Mouse (Mus musculus) spleen, adult 2 months (tissue): Measurements from ENCODE around the gene Ptprc. TPM values are rescaled to one million over a fixed set of nuclear protein-coding genes. Genes with fewer than 3 reads are reported as not detected.
A peak's percentile ranks its signal among the peaks of the same experiment; 100 is the strongest.

ENCODE experiments used
- DNase-seq, 2 experiments: peaks; one replicate each; pipeline versions ENCODE4 v3.0.0 to v3.0.0-alpha.2; 2012 to 2021; ENCODE audit warnings: low spot score in 2 of 2, low read depth in 1 of 2
- H3K27ac ChIP-seq: fragments of 200-500 bp; 2 replicates; pipeline ENCODE4 v1.5.1; 2012; ENCODE audit warnings: low read length, inconsistent platforms; ENCODE audit not compliant: insufficient read depth
- H3K27me3 ChIP-seq: fragments of 200-500 bp; 2 replicates; pipeline ENCODE4 v1.6.1; 2012; ENCODE audit warnings: mild to moderate bottlenecking, moderate library complexity, low read length, inconsistent platforms; ENCODE audit not compliant: control insufficient read depth, insufficient read depth
- H3K36me3 ChIP-seq: fragments of 200-500 bp; 2 replicates; pipeline ENCODE4 v1.6.1; 2012; ENCODE audit warnings: mild to moderate bottlenecking, low read length, inconsistent platforms; ENCODE audit not compliant: control insufficient read depth, insufficient read depth
- H3K4me1 ChIP-seq: fragments of 200-500 bp; 2 replicates; pipeline ENCODE4 v1.6.1; 2011; ENCODE audit warnings: inconsistent platforms; ENCODE audit not compliant: control insufficient read depth, insufficient read depth, insufficient read length
- H3K4me3 ChIP-seq: fragments of 200-500 bp; 2 replicates; pipeline ENCODE4 v1.5.1; 2011; ENCODE audit warnings: mild to moderate bottlenecking, inconsistent platforms; ENCODE audit not compliant: insufficient read depth, insufficient read length; ENCODE audit errors: extremely low read depth
- CTCF ChIP-seq: fragments of 200-500 bp; IDR thresholded peaks from 2 replicates; pipeline ENCODE4 v1.5.1; 2011; ENCODE audit warnings: mild to moderate bottlenecking, inconsistent platforms; ENCODE audit not compliant: insufficient read depth, insufficient read length, insufficient replicate concordance; ENCODE audit errors: extremely low read depth
- POLR2A ChIP-seq: fragments of 200-500 bp; IDR thresholded peaks from 2 replicates; pipeline ENCODE4 v1.6.1; 2011; ENCODE audit warnings: low read depth, low read length, inconsistent platforms
- WGBS: fragments of 180-500 bp; shearing (Covaris S2); methylation state at CpG from one replicate; pipeline ENCODE4 v1.1.7; 2018; 5-methylcytosine and 5-hydroxymethylcytosine counted together
- polyA plus RNA-seq: library from polyadenylated mRNA; depleted of rRNA; stranded (reverse); fragments of >200 nt; gene quantifications from 2 replicates; pipeline ENCODE4 v1.2.3, GENCODE M21; 2012; rRNA removed

Ptprc gene
- polyA plus RNA-seq = 239 and 294 TPM in 2 replicates

DNA sequence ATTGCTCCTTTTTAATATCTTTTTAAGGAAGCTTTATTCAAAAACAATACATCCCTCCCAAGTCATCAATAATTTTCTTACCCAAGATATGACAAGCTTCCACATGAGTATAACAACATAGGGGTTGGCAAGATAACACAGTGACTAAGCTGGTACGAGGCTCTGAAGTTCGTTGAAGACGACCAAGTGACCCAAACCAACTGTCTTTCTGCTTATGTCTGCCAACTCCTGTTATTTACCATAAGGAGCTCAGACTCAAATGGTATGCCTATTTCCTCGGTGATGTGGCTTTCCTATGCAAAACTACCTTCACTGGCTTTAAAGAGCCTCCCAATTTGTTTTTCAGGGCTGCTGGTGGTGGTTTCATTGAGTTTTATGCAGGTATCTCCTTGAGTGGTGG lies at the start of gene Ptprc:
Gene Ptprc, minus strand, starts transcription at position 215 of the 400 bp plus-strand sequence.
- WGBS = 11% methylated on average over 4 of the region's 4 CpGs
- no peaks in the 10 kb centered on the region for H3K27me3 ChIP-seq
- TF ChIP-seq CTCF (no peak), POLR2A (no peak)
- DNase-seq = peak in 1 of 2 experiments; percentile 45
- peaks cover 13% of the 10 kb centered on the region for H3K4me1 ChIP-seq
- peaks cover 11% of the 10 kb centered on the region for H3K36me3 ChIP-seq
- peak within 1 kb of the TSS; percentile 98 for H3K27ac ChIP-seq
- peak within 1 kb of the TSS; percentile 72 for H3K4me3 ChIP-seq

DNA sequence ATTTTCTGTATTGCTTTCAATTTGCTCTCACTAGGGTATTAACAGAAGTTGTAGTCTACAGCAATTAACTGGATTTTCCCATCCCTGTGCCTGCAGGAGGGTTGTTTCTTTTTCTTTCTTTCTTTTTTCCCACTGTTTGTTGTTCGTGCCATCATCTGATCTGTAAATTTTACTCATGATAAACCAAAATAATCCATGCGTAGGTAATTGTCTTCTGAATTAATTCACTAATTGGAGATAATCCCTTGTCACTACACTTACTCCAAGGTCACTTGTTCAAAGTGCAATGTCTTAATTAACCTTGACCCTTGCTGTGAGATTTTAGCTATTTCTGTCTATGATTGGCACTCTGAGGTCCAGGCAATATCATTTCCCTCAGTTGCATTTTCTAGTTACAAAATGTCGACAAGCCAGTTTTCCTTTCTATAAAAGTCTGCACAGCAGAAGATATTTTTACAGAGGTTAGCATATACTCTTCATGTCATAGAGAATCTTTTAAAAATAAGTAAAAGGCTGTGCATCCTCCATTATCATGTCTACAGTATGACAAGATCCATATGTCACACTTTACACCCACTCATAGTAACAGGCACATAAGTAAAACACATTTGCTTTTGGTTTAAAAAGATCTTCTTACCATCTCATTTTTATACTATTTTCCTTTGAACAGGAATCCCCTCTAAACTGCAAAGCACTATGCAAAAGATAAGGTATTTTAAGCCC lies 39.4 kb upstream of the Ptprc start:
- Histone ChIP-seq H3K4me3 (no peak overlapping the region), H3K36me3 (no peaks in the 10 kb centered on the region), H3K27me3 (no peaks in the 10 kb centered on the region), H3K4me1 (no peaks in the 10 kb centered on the region; the same call in 1 of the 2 replicates), H3K27ac (no peak overlapping the region)
- TF ChIP-seq POLR2A (no peak), CTCF (no peak)
- DNase-seq = no peak
- 92% methylated on average over 3 of the region's 3 CpGs for WGBS

DNA sequence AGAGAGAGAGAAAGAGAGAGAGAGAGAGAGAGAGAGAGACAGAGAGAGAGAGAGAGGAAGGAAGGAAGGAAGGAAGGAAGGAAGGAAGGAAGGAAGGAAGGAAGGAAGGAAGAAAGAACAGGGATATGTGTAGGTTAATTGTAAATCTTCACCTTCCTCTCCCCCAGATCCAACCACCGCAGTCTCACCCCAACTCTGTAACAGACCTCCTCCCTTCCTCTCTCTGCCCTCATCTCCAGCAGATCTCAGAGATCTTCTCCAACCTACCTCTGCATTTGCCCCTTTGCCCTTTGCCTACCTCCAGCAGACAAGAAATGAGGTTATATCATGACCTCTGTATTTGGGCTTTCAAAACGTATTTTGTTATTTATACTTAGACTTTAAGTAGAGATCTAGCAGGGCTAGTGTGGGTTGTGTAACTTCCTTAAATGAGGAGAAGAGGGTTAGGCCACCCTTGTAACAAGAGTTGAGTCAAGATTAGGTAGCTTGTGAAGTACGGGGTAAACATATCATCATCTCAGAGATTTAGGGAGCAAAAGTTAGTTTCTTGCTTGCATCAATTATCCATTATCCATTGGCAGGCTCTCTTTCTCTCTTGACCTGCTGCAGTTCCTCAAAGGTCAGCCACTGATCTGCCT lies 35.0 kb upstream of the Ptprc start:
- no peak for DNase-seq
- TF ChIP-seq POLR2A (no peak), CTCF (no peak)
- 67% methylated on average over 3 of the region's 3 CpGs for WGBS
- H3K27ac ChIP-seq = no peak overlapping the region
- H3K36me3 ChIP-seq = no peaks in the 10 kb centered on the region
- H3K4me1 ChIP-seq = no peaks in the 10 kb centered on the region
- H3K4me3 ChIP-seq = no peak overlapping the region
- H3K27me3 ChIP-seq = no peaks in the 10 kb centered on the region

DNA sequence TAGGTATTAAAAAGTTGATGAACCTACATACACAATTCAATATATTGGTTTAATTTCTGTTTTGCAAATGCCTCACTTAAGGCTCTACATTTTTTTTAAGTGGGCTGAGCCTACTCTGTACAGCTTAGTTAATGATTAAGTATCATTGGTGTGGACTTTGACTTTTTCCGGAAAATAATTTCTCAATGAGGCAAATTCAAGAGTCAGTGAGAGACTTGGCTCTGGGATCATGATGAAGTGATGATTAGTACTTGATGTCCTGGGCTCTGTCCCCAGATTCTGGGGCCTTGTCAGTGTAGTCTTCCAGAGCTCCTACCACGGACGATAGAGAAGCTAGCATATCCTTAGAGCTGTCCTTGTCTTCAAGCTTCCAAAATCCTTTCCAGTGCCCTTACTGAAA lies 34.2 kb upstream of the Ptprc start:
- Histone ChIP-seq H3K27me3 (no peaks in the 10 kb centered on the region), H3K36me3 (no peaks in the 10 kb centered on the region), H3K4me3 (no peak overlapping the region), H3K27ac (no peak overlapping the region), H3K4me1 (no peaks in the 10 kb centered on the region)
- no peak for DNase-seq
- no peak for TF ChIP-seq CTCF
- TF ChIP-seq POLR2A = no peak
- WGBS = 91% methylated on average over 3 of the region's 3 CpGs

DNA sequence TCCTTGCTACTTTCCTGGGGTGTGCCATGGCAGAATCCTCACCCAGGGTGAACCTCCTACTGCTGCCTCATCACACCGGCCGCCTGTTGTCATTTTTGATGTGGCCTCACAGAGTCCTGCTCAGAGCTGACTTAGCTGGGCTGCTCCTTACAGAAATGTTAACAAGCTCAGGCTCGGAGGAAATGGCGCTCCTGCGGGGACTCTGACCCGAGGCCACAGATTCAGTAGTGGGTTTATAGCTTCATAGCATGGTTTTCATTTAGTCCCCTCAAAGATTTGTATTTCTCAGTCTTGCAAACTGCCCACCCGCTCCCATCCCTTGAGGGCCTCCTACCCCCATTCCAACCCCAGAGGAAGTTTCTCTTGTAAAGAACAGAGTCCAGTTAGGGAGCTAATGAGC lies 30.5 kb upstream of the Ptprc start:
- Histone ChIP-seq H3K4me3 (no peak overlapping the region), H3K27me3 (no peaks in the 10 kb centered on the region), H3K4me1 (peaks cover 2% of the 10 kb centered on the region; the same call in 1 of the 2 replicates), H3K27ac (no peak overlapping the region), H3K36me3 (no peaks in the 10 kb centered on the region)
- TF ChIP-seq POLR2A (no peak), CTCF (no peak)
- DNase-seq = no peak
- WGBS = 85% methylated on average over 7 of the region's 7 CpGs

DNA sequence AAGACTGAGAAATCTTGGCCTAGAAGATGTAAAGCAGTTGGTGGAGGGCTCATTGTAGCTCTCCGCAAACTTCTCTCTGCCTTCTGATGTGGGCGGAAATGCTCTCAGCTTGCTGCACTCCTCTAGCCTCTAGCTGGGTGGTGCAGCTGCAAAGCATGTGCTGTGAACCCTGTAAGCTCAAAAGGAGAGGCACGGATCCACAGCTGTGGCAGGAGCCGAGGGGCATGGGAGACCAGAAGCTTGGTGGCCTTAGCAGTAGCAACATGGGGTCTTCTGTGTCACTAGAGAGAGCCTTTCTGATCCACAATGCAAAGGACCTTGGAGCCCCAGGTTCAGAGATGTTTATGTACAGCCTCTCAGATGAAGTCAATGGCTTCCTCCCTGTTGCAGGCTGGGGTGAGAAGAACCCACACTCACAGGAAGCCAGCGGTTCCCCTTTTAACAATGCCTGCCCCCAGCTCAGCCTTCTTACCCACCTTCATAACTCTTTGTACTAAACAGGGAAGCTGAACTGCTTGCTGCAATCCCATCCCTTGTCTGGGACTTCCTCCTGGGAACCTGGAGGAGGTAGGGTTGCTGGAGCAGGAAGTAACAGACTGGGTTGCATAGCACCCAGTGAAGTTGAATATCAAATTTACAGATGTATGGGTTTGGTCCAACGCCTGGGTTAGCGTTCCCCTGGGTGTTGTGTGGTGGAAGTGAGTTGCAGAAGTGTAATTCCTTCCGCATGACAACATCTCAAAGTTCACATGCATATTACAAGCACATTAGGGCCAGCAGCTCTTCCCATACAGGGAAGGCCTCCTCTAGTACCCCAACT lies 16.4 kb upstream of the Ptprc start:
- peak; percentile 80 for DNase-seq
- H3K4me1 ChIP-seq = peaks cover 20% of the 10 kb centered on the region; the same call in 1 of the 2 replicates
- peak overlapping the region; percentile 94 for H3K27ac ChIP-seq
- peak overlapping the region; percentile 47 for H3K4me3 ChIP-seq
- H3K36me3 ChIP-seq = no peaks in the 10 kb centered on the region
- no peaks in the 10 kb centered on the region for H3K27me3 ChIP-seq
- WGBS = 6% methylated on average over 8 of the region's 8 CpGs
- TF ChIP-seq CTCF (no peak), POLR2A (0 out of 2 replicates have a peak, but pooled peaks have one; percentile 9)
